Mouse (Mus musculus): ENCODE data around the gene Aldh3b3. TPM values are rescaled to one million over a fixed set of nuclear protein-coding genes. Genes with fewer than 3 reads are reported as not detected.

Gene Aldh3b3
- polyA plus RNA-seq, 1 experiment from 2014 or later, result not detected

GRCm38 (mm10) chr19:4003112-4003511 is 44.7 kb downstream of the Aldh3b3 start, which contains the start of gene Doc2g:
TSS of gene Doc2g (plus strand) at chr19:4003313.
- no peak within 1 kb of the TSS for H3K27ac ChIP-seq
- WGBS, result 62% methylated on average over 1 of the region's 1 CpGs
- H3K9me3 ChIP-seq (replicated peaks), result no peaks in the 10 kb centered on the region
- no peak for DNase-seq (ENCODE audit: low spot score)
- no peak within 1 kb of the TSS for H3K4me3 ChIP-seq
- no peaks in the 10 kb centered on the region for H3K27me3 ChIP-seq (ENCODE audit: low read depth, poor library complexity, severe bottlenecking)
- H3K4me1 ChIP-seq, result peaks cover 27% of the 10 kb centered on the region
- peaks cover 39% of the 10 kb centered on the region for H3K36me3 ChIP-seq

- Histone ChIP-seq H3K27ac (no peak overlapping the region), H3K9me3 (replicated peaks) (no peaks in the 10 kb centered on the region), H3K4me1 (peaks cover 22% of the 10 kb centered on the region), H3K36me3 (peaks cover 44% of the 10 kb centered on the region), H3K27me3 (ENCODE audit: low read depth, poor library complexity, severe bottlenecking) (no peaks in the 10 kb centered on the region), H3K4me3 (no peak overlapping the region)
- WGBS, result 69% methylated on average over 12 of the region's 12 CpGs
- DNase-seq (ENCODE audit: low spot score), result no peak
Measured at GRCm38 (mm10) chr19:4003641-4004040, 45.2 kb downstream of the Aldh3b3 start.

GRCm38 (mm10) chr19:4004331-4004730 is 45.9 kb downstream of the Aldh3b3 start:
- WGBS, result 92% methylated on average over 15 of the region's 15 CpGs
- H3K36me3 ChIP-seq, result peaks cover 51% of the 10 kb centered on the region
- H3K4me1 ChIP-seq, result peaks cover 18% of the 10 kb centered on the region
- H3K27me3 ChIP-seq (ENCODE audit: low read depth, poor library complexity, severe bottlenecking), result no peaks in the 10 kb centered on the region
- no peak overlapping the region for H3K27ac ChIP-seq
- H3K9me3 ChIP-seq (replicated peaks), result no peaks in the 10 kb centered on the region
- H3K4me3 ChIP-seq, result no peak overlapping the region; the same call in 1 of the 2 replicates
- DNase-seq (ENCODE audit: low spot score), result peak; percentile 31

GRCm38 (mm10) chr19:4005091-4005490 is 46.6 kb downstream of the Aldh3b3 start:
- WGBS, result 90% methylated on average over 9 of the region's 9 CpGs
- no peak for DNase-seq (ENCODE audit: low spot score)
- no peaks in the 10 kb centered on the region for H3K27me3 ChIP-seq (ENCODE audit: low read depth, poor library complexity, severe bottlenecking)
- H3K27ac ChIP-seq, result no peak overlapping the region
- peaks cover 12% of the 10 kb centered on the region for H3K4me1 ChIP-seq
- H3K4me3 ChIP-seq, result no peak overlapping the region
- H3K36me3 ChIP-seq, result peaks cover 59% of the 10 kb centered on the region
- H3K9me3 ChIP-seq (replicated peaks), result no peaks in the 10 kb centered on the region

- Histone ChIP-seq H3K9me3 (replicated peaks) (no peaks in the 10 kb centered on the region), H3K4me1 (peaks cover 10% of the 10 kb centered on the region), H3K27me3 (ENCODE audit: low read depth, poor library complexity, severe bottlenecking) (no peaks in the 10 kb centered on the region), H3K27ac (no peak overlapping the region), H3K36me3 (peaks cover 66% of the 10 kb centered on the region), H3K4me3 (no peak overlapping the region)
- WGBS, result 96% methylated on average over 8 of the region's 8 CpGs
- no peak for DNase-seq (ENCODE audit: low spot score)
Measured at GRCm38 (mm10) chr19:4005971-4006370, 47.5 kb downstream of the Aldh3b3 start.

GRCm38 (mm10) chr19:4011086-4011485 is 52.6 kb downstream of the Aldh3b3 start:
- WGBS, result 92% methylated on average over 5 of the region's 5 CpGs
- no peak for DNase-seq (ENCODE audit: low spot score)
- H3K27ac ChIP-seq, result no peak overlapping the region
- H3K27me3 ChIP-seq (ENCODE audit: low read depth, poor library complexity, severe bottlenecking), result no peaks in the 10 kb centered on the region
- H3K9me3 ChIP-seq (replicated peaks), result no peaks in the 10 kb centered on the region
- peaks cover 50% of the 10 kb centered on the region for H3K36me3 ChIP-seq
- H3K4me3 ChIP-seq, result no peak overlapping the region
- peaks cover 17% of the 10 kb centered on the region for H3K4me1 ChIP-seq

- peaks cover 17% of the 10 kb centered on the region for H3K4me1 ChIP-seq
- WGBS, result 0% methylated on average over 45 of the region's 45 CpGs
- peaks cover 35% of the 10 kb centered on the region for H3K36me3 ChIP-seq
- peak within 1 kb of the TSS; percentile 76 for H3K27ac ChIP-seq
- H3K4me3 ChIP-seq, result peak within 1 kb of the TSS; percentile 75
- H3K9me3 ChIP-seq (replicated peaks), result no peaks in the 10 kb centered on the region
- H3K27me3 ChIP-seq (ENCODE audit: low read depth, poor library complexity, severe bottlenecking), result no peaks in the 10 kb centered on the region
- peak; percentile 97 for DNase-seq (ENCODE audit: low spot score)
Measured at GRCm38 (mm10) chr19:4012432-4013022, 54.1 kb downstream of the Aldh3b3 start, which contains the start of gene Ndufv1. TSS of gene Ndufv1 (minus strand) at chr19:4012806.

GRCm38 (mm10) chr19:4013066-4013465 is 54.6 kb downstream of the Aldh3b3 start:
- H3K9me3 ChIP-seq (replicated peaks), result no peaks in the 10 kb centered on the region
- WGBS, result 24% methylated on average over 9 of the region's 9 CpGs
- H3K4me3 ChIP-seq, result peak overlapping the region; percentile 75
- H3K4me1 ChIP-seq, result peaks cover 17% of the 10 kb centered on the region
- peaks cover 30% of the 10 kb centered on the region for H3K36me3 ChIP-seq
- DNase-seq (ENCODE audit: low spot score), result no peak
- H3K27ac ChIP-seq, result peak overlapping the region; percentile 76
- no peaks in the 10 kb centered on the region for H3K27me3 ChIP-seq (ENCODE audit: low read depth, poor library complexity, severe bottlenecking)

GRCm38 (mm10) chr19:4014802-4015201 is 56.4 kb downstream of the Aldh3b3 start:
- peaks cover 13% of the 10 kb centered on the region for H3K36me3 ChIP-seq
- H3K27me3 ChIP-seq (ENCODE audit: low read depth, poor library complexity, severe bottlenecking), result no peaks in the 10 kb centered on the region
- H3K4me1 ChIP-seq, result peaks cover 27% of the 10 kb centered on the region
- H3K27ac ChIP-seq, result no peak overlapping the region; the same call in 1 of the 2 replicates
- H3K4me3 ChIP-seq, result no peak overlapping the region
- no peak for DNase-seq (ENCODE audit: low spot score)
- no peaks in the 10 kb centered on the region for H3K9me3 ChIP-seq (replicated peaks)

- no peak overlapping the region for H3K27ac ChIP-seq
- H3K9me3 ChIP-seq (replicated peaks), result no peaks in the 10 kb centered on the region
- peaks cover 5% of the 10 kb centered on the region for H3K36me3 ChIP-seq
- H3K4me3 ChIP-seq, result no peak overlapping the region
- no peak for DNase-seq (ENCODE audit: low spot score)
- H3K27me3 ChIP-seq (ENCODE audit: low read depth, poor library complexity, severe bottlenecking), result no peaks in the 10 kb centered on the region
- WGBS, result 63% methylated on average over 5 of the region's 5 CpGs
- H3K4me1 ChIP-seq, result peaks cover 27% of the 10 kb centered on the region
Measured at GRCm38 (mm10) chr19:4015635-4016034, 57.2 kb downstream of the Aldh3b3 start.

GRCm38 (mm10) chr19:4017921-4018587 is 59.6 kb downstream of the Aldh3b3 start:
- no peaks in the 10 kb centered on the region for H3K36me3 ChIP-seq
- H3K27ac ChIP-seq, result no peak overlapping the region
- WGBS, result 66% methylated on average over 10 of the region's 10 CpGs
- no peaks in the 10 kb centered on the region for H3K27me3 ChIP-seq (ENCODE audit: low read depth, poor library complexity, severe bottlenecking)
- no peak overlapping the region for H3K4me3 ChIP-seq
- H3K4me1 ChIP-seq, result peaks cover 16% of the 10 kb centered on the region; the same call in 1 of the 2 replicates
- no peak for DNase-seq (ENCODE audit: low spot score)
- no peaks in the 10 kb centered on the region for H3K9me3 ChIP-seq (replicated peaks)

- no peaks in the 10 kb centered on the region for H3K9me3 ChIP-seq (replicated peaks)
- peak; percentile 62 for DNase-seq (ENCODE audit: low spot score)
- 41% methylated on average over 18 of the region's 18 CpGs for WGBS
- no peaks in the 10 kb centered on the region for H3K27me3 ChIP-seq (ENCODE audit: low read depth, poor library complexity, severe bottlenecking)
- H3K4me3 ChIP-seq, result no peak overlapping the region
- no peaks in the 10 kb centered on the region for H3K36me3 ChIP-seq
- H3K4me1 ChIP-seq, result peaks cover 10% of the 10 kb centered on the region; the same call in 1 of the 2 replicates
- H3K27ac ChIP-seq, result no peak overlapping the region
Measured at GRCm38 (mm10) chr19:4018743-4019583, 60.5 kb downstream of the Aldh3b3 start.

Data from limb, embryonic 10.5 days (tissue).